Mouse (Mus musculus) thymus, adult 18-20 months (tissue): ENCODE data around the gene Abhd6.
A peak's percentile ranks its signal among the peaks of the same experiment; 100 is the strongest.

Experiments
- DNase-seq, 2 experiments: peaks; one replicate each; pipeline ENCODE4 v3.0.0; 2022; ENCODE audit warnings: mixed read lengths in 2 of 2

The Abhd6 gene

DNA sequence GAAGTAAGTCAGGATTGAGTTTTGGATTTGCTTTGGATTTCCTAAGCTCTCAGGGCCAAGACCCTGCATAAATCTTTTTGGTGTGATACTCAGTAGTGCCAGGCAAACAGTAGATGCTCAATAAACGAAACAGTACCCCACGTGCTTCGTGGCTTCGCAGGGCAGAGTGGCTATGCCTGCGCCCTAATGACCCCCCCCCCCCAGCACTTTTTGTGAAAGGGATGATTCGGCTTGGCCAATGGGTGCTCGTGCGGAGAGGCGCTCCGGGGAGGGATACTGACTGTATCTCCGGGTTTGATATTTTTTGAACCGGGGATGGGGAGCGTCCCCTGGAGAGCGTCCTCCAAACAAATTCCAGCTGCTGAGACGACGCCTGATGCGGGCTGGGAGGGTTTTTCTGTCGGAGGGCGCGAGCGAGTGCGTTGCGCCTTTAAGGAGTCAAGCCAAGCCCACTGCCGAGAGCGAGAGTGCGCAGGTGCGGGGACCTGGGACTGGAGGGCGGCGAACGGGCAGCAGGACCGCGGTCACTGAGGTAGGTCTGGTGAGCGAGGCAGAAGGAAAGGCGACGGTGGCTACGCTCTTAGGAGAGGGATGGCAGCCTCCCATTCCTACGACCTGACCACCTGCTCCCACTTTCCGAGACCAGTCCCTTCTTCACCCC lies at the start of gene Abhd6:
TSS of gene Abhd6 (plus strand) at position 471 of the 661 bp plus-strand sequence.
- peak; percentile 54 to 62 for DNase-seq

DNA sequence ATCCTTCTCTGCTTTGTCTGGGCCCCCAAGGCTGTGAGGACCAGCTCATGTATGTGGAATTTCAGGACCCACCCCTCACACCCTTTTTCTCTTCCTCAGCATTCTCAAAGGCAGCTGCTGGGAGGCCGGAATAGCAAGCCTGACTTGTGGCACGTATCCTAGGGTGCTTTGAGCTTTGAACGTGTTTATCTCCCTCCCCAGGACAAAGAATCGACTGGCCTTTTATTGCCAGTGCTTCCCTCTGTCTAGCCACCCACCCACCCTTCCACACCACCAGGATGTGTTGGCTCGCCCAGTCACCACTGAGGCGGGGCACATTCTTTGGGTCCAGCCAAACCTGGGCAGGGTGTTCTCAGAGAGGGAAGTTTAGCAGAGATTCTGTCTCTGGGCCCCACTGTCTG lies 48.6 kb upstream of the Abhd6 start:
- no peak for DNase-seq

DNA sequence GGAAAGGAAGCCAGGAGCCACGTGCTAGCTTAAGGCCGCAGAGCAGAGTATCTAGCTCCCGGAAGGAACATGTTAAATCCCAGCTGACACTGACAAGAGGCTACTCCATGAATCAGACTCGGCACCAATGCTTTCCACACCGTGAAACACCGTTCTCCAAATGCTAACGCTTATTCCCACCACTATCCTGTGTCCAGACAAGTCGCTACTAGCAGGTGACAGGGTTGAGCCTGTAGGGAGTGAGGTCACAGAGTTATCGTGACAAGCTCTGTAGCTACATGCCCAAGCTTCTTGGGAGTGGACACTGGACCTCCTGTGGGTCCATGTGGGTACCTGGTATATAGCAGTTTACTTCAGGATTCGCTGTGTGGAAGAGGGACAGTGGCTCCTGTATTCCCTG lies 46.3 kb upstream of the Abhd6 start:
- DNase-seq, result no peak

DNA sequence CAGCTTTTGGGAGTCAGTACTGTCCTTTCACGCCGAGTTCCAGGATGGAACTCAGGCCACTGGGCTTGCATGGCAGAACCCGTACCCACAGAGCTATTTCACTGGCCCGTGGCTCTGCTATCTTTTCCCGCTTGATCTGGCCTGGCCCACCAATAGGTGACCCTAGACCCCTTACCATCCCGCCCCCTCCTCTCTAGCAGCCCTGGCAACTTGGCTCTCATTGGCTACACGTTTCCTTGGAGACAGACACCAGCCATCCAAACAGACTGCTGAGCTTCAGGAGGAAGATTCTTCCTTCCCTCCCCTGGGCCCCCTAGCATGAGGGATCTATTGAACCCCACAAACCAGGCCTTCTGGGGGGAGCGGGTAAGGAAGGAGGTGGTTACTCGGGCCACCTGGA lies 45.7 kb upstream of the Abhd6 start, which contains the start of gene Gm45521:
TSS of gene Gm45521 (plus strand) at position 240 of the 400 bp plus-strand sequence.
- DNase-seq, result no peak

DNA sequence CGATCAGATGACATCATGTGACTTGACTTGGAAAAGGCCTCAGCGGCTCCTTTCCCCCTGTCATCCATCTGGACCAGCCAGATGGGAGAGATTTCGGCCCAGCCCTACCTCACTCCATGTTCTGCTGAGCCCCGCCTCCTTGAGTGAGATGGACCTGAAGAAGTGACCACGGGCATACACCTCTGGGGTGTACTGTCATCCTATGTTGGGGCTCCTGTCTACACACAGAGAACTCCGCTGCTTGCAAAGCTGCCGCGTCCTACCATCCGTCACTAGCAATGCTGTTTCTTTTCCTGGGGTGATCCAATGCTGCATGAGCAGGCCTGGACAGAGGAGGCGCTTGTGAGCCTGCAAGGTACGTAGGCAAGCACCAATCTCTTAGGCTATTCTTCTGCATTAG lies 42.1 kb upstream of the Abhd6 start:
- no peak for DNase-seq

DNA sequence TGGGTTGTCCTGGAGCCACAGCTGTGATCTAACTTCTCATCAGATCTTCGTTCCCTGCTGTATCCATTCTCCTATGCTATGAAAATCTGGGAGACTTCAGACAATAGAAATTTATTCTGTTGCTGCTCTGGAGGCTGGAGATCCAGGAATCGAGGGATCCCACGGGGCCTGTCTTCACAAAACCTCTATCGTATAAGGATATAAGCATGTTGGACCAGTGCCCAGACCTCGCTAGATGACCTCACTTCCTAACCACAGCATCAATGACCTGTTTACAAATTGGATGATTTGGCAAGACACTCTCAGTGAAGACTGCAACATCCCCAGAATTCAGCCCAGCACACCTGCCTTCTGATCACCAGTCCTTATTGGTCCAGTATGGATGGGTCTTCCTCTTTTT lies 41.0 kb upstream of the Abhd6 start:
- DNase-seq, result no peak

DNA sequence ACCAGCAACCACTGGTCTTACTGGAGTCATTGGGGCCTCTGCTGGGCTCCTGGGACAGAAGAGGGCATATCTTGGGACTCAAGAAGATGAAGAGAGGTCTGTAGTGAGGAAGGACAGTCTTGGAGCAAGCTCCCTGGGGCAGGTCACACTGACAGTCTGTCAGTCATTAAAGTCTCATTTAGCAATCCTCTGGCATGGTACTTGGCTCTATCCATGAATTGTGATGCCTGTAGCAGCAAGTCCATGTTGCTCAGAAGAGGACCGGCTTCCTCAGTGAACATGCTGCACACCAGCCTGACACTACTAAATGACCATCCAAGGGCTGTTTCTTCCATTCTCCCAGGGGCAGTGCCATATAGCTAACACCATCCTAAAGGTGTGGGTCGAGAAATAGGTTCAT lies 40.1 kb upstream of the Abhd6 start:
- DNase-seq, result no peak

DNA sequence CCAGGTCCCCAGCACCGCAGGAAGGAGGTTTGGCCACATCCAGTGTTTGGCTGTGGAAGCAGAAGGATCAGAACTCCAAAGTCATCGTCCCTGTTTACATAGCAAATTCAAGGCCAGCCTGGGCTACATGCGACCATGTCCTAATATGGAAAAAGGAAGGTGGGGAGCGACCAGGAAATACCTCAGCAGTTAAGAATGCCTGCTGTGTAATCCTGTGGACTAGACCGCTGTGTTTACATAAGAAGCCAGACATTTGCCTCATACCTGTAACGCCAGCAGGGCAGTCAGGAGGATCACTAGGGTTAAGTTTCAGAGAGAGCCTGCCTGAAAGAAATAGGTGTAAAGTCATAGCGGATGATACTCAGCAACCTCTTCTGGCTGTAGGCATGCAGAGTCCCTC lies 39.5 kb upstream of the Abhd6 start:
- no peak for DNase-seq

DNA sequence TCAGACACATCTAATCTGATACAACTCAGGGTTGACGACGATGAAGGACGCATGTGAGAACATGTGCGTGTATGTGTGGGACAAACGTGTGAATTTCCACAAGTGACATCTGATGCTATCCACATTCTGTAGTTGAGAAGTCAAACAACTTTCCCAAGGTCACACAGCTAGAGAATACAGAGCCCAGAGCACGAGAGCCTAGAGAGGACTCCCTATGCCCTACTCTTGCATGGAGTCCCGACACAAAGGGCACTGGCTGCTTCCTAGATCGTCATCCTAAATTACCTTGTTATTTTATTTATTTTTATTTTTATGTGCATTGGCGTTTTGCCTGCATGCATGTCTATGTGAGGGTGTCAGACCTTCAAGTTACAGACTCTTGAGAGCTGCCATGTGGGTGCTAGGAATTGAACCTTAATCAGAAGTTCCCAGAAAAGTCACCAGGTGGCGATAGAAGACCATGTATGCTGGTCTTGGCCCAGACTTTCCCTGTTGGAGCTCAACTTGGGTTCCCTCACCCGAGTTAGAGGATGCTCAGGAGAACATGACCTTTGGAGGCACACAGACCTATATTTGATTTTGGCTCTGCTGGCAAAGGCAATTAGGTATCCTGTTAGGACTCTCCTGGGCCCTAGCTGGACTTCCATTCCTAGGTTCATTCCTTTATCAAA lies 38.3 kb upstream of the Abhd6 start:
- DNase-seq, result no peak

DNA sequence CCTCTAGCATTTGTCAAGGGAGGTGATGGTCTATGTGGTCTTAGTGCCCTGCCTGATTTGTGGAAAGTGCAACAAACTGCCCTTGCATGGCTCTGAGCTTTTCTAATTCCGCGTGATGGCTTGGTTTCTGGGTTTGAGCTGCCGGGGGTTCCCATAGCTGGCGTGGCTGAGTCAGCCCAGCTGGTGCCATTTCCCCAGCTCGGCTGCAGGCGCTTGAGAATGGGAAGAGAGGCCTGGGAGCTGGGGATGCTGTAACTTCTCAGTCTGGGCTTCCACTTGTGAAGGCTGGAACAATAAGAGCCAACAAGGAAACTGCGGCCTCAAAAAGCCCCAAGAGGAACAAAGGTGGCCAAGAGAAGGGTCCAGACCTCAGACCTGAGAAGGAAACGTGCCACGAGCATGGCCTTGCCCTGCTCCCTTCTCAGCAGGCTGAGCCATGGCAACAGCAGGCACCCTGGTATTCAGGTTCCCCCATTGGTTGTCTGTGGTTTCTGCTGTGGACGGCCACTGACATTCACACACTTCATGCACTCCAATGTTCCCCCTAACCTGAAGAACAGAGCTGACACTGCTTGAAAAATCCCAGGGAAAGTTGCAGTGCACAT lies 30.7 kb upstream of the Abhd6 start:
- DNase-seq, result no peak

DNA sequence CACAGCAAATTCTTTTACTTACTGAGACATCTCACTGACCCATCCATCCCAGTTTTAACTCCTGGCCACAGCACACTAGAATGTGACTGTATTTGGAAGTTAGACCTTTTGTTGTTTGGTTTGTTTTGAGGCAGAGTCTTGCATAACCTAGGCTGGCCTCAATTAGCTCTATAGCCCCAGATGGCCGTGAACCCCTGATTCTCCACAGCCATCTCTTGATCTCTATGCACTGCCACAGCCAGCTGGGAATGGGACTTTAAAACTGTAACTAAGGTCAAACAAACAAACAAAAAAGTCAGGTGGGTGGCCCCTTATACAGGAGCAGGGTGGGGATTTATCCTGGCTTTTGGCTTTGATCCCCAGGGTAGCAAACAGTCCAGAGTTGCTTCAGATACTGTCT lies 28.1 kb upstream of the Abhd6 start:
- DNase-seq, result no peak

DNA sequence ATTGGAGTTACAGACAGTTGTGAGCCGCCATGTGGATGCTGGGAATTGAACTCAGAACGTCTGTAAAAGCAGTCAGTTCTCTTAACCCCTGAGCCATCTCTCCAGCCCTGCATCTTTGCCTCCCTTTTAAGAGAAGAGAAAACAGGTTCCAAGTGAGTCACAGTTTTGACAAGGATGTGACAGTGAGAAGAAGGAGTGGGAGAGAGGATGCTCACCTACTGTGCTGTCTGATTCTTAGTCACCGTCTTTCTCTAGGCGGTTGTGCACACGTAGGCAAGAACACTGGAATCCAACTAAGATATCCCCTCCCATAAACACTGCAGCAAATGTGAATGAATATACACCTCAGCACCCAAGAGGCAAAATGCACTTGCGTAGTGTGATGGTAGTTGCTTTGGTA lies 27.5 kb upstream of the Abhd6 start:
- DNase-seq, result no peak

DNA sequence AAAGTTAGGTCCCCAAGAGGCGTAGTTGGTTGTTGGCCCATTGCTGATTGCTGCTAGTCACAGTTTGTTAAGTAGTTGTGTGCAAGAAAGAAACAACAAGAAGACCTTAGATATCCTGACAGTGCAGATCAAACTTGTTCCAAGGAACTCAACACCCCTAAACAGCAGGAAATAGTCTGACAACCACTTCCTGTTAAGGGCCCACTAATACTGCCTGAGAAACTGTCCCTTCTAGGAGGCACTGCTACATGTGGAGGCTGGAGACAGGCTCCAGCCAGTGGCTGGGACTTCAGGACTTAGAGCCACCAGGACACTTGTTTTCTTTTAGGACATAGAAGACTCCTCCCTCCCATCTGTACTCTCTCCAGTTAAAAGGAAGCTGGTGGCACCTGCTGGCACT lies 25.2 kb upstream of the Abhd6 start:
- DNase-seq, result no peak

DNA sequence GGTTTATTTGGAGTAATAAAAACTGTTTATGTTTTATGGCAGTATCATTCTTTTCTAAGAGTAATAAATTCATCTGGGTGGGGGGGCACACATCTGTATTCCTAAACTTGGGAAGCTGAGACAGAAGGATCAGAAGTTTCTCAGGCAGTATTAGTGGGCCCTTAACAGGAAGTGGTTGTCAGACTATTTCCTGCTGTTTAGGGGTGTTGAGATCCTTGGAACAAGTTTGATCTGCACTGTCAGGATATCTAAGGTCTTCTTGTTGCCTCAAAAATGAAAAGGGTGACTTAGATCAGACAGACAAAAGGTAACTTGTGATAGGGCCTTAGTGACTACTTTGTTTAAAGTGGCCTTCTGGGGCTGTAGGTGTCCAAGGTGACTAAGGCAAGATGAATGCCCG lies 24.5 kb upstream of the Abhd6 start:
- DNase-seq, result no peak

DNA sequence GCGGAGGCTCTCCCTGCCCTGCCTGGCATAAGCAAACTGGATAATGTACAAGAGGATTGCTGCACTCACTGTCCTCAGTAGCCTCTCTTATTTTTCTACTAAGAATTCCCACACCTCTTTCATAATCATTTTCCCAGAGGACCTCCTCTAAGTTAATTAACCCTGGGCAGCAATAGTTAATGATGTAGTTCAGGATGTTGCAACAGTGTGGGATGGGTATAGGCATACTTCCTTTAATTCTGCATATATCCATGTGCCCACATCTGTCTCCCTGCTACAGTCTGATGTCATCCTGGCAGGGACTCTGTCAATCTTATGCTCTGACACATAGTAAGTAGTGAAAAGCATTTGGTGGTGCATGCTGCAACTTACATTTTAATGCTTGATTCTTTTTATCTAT lies 21.5 kb upstream of the Abhd6 start:
- no peak for DNase-seq

DNA sequence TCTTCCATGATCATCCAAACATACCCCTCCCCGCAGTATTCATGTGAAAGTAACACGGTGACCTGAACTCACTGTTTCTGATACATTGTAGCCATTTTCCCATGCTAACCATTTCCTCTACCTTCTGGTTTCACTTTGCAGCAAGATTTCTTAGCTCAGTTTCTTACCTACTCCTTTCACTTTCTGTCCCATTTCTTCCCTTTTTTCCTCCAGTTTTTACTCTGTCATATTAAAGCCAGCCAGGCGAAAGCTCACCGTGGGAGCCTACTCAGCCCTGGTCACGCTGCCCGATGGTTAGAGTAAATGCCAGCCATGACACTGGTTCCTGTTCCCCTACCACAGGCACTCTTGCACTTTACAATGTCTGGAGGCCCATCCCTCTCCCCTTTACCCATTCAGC lies 15.8 kb upstream of the Abhd6 start:
- DNase-seq, result no peak

DNA sequence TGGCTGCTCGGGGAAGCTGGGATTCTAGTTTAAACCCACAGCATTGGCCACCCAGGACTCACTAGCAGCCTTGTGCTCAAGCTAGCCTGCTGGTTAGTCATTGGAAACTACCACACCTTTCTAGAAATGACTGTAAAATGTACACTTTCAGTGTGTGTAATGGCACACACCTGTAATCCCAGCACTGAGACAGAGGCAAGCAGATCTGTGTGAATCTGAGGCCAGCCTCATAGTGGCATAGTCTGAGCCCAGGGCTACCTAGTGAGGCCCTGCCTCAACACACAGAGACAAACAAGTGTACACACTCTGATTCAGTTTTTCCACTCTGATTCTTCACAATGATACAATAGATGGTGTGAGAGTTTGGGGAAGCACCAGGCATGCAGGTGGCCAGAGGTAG lies 13.3 kb upstream of the Abhd6 start:
- no peak for DNase-seq

DNA sequence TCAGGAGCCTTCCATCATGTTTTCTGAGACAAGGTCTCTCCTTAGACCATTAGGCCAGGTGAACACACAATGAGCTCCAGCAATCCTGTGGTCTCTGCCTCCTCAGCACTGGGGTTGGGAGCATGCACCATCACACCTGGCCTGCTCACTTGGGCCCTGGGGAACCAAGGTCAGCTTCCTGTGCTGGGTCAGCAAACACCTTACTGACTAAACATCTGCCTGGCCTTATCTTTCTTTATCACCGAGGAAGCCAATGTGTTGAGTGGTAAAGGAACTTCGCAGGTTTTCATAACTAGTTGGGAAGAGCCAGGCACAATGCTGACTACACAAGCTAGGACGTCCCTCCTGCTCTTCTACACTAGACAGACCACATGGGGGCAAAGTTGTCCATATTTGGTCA lies 12.7 kb upstream of the Abhd6 start:
- DNase-seq, result no peak

DNA sequence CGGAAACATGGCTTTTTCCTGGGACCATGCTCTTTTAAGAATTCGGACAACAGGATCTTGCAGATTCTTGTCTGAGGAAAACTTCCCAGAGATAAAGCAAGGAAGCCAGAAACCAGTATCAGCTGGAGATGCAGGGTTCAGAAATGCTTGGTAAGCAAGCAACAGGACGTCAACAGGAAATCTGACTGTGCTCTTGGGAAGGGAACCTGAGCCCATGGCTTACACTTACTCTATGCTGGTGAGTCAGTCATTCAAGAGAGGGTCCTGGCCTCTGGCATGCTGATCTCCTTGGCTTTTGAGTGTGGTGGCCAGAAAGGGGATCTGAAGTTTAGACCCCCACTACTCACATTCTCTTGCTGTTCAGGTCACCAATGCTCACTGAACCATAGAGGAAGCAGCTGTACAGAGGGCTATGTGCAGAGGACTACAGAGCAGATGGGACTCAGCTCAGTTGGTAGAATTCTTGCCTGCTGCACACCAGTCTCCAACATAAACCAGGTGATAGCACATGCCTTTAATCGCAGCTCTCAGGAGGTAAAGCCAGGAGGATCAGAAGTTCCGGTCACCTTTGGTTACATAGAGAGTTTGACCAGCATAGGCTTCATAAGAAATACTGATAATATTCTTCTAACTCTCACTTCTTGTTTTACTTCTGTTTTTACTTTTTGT lies 11.5 kb upstream of the Abhd6 start:
- DNase-seq, result no peak

DNA sequence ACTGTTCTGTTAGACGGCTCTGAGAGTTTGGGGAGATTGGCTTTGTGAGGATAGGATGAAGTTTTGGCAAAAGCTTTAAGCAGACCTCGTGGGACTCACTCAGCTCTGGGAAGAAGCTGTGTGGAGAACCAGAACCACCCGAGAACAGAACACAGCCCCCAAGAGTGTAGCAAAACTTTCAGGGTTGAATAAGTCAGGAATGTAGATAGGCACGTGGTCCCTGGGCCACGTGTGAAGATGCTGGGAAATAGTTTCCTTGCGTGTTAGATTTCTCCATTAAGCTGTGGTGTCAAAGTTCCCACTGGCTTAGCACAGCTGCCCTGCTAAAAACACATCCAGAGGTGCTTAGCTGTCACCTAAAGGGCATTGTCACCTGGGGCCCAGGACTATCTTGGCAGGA lies 10.5 kb upstream of the Abhd6 start:
- no peak for DNase-seq

DNA sequence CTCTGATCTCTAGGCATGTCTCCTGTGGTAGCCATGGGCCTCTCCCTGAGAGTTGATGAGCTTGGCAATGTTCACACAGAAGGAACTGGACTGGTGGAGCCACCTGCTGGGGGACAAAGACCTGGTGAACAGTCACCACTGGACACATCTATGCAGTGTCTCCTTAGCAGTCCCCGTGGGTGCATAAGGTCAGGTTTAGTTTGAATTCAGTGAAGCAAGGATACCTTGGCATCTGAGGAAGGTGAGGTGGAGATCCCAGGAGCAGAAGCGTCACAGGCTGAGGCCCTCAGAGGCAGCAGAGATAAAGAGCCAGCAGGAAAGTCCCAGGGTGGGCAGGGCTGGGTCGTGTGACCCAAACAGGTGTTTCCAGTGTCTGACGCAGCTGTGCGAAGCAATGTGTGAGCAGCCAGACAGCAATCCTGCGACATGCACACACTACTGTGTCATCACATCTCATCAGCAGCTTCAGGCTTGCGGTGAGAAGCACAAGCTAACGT lies 8.4 kb upstream of the Abhd6 start, which contains the start of gene Dnase1l3:
TSS of gene Dnase1l3 (minus strand) at position 303 of the 497 bp plus-strand sequence.
- DNase-seq, result no peak

DNA sequence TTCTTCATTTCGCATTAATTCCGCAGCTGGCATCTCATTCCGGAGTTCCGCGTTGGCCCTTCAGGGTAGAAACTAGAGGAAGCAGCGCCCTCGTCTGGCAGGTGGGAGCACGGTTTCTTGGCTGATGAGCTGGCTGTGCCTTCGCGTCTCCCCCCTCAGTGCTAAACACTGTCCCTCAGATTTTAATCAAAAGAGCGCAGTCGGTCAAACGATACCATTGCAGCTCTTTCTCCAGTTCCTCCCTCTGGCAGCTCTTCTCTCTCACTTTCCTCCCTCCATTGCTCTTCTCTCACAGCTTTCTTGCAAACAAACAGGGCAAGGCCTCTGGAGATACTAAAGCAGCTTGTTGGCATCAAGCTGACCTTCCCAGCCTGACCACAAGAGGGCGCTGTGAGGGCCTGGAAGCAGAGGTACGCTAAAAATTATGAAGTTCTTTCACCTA lies 5.4 kb upstream of the Abhd6 start:
- peak; percentile 71 to 78 for DNase-seq

DNA sequence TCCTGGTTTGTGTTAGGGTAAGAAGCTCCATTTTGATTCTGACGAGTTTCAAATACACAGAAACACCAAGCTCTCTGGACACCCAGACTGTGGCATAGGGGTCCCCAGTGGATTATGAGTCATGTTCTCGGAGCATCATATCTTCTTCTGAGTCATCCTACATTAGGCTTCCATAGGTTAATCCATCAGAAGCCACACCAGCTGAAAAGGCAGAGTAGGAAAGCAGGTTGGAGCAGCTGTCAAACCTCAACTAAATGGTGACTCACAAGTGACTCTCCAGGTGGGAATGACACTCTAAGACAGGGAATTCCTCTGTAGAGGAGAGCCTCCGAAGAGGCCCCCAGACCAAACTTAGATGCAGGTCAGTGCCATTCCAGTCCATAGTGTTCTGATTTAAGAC lies 3.7 kb upstream of the Abhd6 start:
- DNase-seq, result no peak

DNA sequence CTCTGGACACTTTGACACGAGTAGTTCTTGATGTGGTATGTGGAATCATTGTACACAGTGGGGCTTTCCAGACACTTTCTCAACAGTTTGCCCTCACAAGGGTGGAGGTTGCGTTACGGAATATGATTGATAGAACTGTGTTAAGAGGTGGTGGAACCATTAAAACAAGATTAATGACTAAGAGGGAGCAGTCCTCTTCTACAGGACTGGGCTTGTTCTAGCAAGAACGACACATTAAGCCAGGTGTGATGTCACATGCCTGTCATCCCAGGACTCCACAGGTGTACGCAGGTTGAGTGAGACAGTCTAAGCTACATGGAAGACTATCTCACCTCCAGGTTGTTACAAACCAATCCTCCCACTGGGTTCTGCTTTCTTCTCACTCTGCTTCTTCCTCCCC lies 3.3 kb upstream of the Abhd6 start:
- no peak for DNase-seq
